Mouse (Mus musculus): Measurements from ENCODE around the gene Fsip2.

The Fsip2 gene

GRCm38 (mm10) chr2:82943472-82943871 lies at the start of gene Fsip2:
Gene Fsip2, plus strand, starts transcription at chr2:82943634.
- DNase-seq, result no peak

GRCm38 (mm10) chr2:82963443-82963842 lies 20.0 kb downstream of the Fsip2 start:
- DNase-seq, result no peak

- DNase-seq, result no peak
These were observed 82.4 kb downstream of the Fsip2 start for GRCm38 (mm10) chr2:83025853-83026252.

GRCm38 (mm10) chr2:83052914-83053690 lies 109.7 kb downstream of the Fsip2 start:
- no peak for DNase-seq

Measured in cerebellum, postnatal 36 days (tissue).